Mouse (Mus musculus): ENCODE measurements at regions not wholly inside any gene's neighbourhood (a gene's known extent, or its start where the extent isn't known, plus 50 kb on each side); places are given as distances from the start of the nearest gene placed in this dataset.

- DNase-seq (ENCODE audit: low spot score in 2 of 2) = no peak
These were observed 55.3 kb upstream of the Synm start for GRCm38 (mm10) chr7:67814861-67815260.

Measured in cerebellum, postnatal 4 days (tissue).